Mouse (Mus musculus): ENCODE measurements around the gene Sipa1l3. TPM values are rescaled to one million over a fixed set of nuclear protein-coding genes. Genes with fewer than 3 reads are reported as not detected.

Gene Sipa1l3
- total RNA-seq, 1 experiment from 2014 or later, result 12.2 TPM

DNA sequence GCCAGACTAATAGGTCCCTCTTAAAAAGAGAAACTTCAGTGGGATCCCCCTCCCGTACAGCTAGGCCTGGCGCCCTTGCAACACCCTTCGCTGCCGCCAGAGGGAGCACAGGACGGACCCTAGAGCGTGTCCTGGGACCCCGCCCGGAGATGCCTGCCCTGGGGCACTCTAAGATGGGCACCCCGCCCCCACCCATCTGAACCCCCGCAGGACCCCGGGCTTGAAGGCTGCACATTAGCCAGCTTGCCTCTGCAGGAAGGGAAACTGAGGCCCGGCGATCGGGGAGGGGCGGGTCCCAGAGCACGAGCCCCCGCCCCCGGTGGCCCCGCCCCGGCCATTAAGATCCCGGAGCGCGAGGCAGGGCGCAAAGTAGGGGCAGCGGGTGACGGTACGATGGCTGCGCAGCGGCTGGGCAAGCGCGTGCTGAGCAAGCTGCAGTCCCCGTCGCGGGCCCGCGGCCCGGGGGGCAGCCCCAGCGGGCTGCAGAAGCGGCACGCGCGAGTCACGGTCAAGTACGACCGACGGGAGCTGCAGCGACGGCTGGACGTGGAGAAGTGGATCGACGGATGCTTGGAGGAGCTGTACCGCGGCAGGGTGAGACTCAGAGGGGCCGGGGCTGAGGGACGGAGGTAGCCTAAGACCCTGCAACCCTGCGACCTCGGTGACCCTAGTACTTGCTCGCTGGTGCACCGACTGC lies 229.4 kb downstream of the Sipa1l3 start, which contains the start of gene Ppp1r14a:
Ppp1r14a (plus strand) TSS at position 367 of the 697 bp plus-strand sequence.
- ATAC-seq (replicated peaks; ENCODE audit: insufficient number of reproducible peaks, low FRiP score, low TSS enrichment, poor library complexity, severe bottlenecking), result 0 out of 2 replicates have a peak, but pooled peaks have one; percentile 34

DNA sequence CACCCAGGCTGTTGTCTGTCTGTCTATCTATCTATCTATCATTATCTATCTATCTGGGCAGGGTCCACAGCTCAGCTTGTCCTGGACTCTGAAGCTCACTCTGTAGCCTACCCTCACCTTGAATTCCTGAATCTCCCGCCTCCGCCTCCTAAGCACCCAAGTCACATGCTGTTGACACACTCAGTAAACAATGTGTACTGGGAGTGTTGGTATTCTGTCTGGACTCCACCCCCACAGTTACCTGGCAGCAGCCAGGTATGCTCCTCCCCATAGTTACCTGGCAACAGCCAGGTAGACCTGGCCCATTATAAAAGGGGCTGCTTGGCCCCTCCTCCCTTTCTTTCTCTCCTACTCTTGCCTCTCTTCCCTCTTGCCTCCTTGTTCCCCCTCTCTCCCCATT lies 230.4 kb downstream of the Sipa1l3 start:
- no peak for ATAC-seq (replicated peaks; ENCODE audit: insufficient number of reproducible peaks, low FRiP score, low TSS enrichment, poor library complexity, severe bottlenecking)

DNA sequence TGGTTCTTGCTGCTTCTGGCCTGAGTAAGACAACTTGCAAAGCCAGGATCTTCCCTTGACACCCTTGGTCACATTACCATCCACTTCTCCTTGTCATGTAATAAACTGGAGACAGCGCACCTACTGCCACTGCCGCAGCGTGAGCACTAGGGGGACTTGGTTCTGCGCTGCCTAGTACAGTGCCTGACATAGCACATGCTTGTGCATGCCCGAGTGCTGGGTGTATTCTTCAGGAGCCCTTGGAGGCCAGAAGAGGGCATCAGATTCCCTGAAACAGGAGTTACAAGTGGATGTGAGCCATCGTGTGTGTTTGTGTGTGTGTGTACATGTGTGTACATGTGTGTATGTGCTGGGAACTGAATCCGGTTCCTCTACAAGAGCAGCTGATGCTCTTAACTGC lies 231.0 kb downstream of the Sipa1l3 start:
- no peak for ATAC-seq (replicated peaks; ENCODE audit: insufficient number of reproducible peaks, low FRiP score, low TSS enrichment, poor library complexity, severe bottlenecking)

DNA sequence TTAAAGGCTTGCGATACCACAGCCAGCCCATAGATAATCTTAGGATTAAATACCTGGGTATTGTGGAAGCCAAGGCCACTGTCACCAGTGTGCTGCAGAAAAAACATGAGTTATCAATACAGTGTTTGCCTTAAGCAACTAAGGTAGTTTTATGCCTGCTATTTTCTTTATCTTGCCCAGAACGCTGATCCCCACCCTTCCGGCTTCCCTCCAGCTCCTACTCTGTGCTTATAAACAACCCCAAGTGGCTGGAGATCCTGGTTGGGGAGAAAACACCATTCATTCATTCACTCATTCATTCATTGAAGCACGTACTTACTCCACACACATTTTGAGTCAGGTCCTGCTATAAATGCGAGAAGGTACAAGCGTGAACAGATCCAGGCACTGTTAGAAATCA lies 233.9 kb downstream of the Sipa1l3 start:
- no peak for ATAC-seq (replicated peaks; ENCODE audit: insufficient number of reproducible peaks, low FRiP score, low TSS enrichment, poor library complexity, severe bottlenecking)

DNA sequence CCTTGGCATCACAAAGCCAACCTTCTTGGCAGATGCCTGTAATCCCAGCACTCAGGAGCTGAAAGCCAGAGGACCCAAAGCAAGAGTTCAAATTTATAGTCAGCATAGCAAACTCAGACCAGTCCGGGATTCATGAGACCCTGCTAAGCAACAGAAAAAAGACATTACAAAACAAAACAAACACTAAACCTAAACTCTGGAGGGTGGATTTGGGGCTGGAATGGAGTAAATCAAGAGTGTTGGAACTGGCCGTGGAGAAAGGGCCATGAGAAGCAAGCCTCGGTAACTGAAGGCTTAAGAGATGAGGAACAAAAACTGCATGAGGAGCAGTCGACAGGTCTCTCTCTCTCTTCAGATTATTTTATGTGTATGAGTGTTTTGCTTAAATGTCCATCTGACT lies 234.6 kb downstream of the Sipa1l3 start:
- no peak for ATAC-seq (replicated peaks; ENCODE audit: insufficient number of reproducible peaks, low FRiP score, low TSS enrichment, poor library complexity, severe bottlenecking)

DNA sequence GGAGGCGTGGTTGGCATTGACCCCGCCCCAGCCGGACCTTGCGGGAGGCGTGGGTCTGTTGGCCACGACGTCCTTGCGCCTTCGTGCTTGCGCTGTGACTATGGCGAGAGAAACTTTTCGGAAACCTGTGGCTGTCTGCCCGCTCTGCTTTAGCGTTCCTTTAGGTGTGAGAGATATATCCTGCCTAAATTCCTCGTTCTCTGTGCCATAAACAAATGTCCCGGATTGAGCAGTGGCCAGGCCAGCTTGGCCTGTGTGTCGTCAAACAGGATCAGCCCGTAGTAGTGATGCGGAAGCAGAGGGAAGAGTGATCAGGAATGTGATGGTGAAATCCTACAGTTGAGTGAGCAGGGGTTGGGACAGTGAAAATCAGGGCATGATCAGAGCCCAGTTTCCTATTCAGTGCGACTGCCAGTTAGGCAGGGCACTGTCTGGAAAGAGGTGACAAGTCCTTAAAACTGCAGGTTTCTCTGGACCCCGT lies 236.3 kb downstream of the Sipa1l3 start:
- ATAC-seq (replicated peaks; ENCODE audit: insufficient number of reproducible peaks, low FRiP score, low TSS enrichment, poor library complexity, severe bottlenecking), result 0 out of 2 replicates have a peak, but pooled peaks have one; percentile 37

DNA sequence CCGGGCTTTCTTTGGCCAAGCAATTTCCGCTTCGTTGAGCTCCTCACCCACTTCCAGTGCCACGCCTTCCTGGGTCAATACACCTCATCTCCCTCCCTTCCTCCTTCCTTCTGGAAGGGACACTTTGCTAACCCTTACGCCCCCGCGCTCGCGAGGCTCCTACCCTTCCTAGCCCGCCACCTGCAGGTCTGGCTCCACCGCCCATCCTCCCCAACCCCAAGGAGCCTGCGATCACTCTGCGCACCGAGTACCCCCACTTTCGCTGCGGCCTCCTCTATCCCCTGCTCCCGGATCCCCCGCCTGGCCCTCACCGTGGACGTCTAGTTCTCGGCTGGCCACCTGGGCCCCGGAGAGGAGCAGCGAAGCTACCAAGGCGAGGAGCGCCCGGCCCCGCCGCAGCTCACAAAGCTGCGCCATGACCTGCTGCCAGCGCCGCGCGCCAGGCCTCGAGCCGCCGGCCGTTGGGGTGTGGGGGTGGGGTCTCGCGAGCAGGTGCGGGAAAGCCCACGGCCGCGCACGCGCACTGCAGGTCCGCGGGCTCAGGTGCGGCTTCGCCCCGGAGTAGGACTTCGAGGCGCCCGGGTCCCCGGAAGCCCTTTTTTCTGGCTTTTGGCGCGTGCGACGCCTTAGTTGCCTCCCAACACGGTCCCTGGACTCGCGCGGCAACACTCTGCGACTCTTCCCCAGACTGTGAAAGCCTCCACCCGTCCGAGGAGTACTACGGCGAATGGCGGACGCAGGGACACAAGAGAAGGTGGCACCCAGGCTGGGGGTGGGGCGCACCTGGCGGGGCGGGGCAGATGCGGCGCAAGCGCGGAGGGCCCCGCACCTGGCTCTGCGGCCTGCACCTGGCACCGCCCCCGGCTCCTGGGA lies 237.0 kb downstream of the Sipa1l3 start, which contains the start of gene Spint2:
Spint2 (minus strand) TSS at position 712 of the 873 bp plus-strand sequence.
- ATAC-seq (replicated peaks; ENCODE audit: insufficient number of reproducible peaks, low FRiP score, low TSS enrichment, poor library complexity, severe bottlenecking), result peak; percentile 25; the same call in 1 of the 2 replicates

DNA sequence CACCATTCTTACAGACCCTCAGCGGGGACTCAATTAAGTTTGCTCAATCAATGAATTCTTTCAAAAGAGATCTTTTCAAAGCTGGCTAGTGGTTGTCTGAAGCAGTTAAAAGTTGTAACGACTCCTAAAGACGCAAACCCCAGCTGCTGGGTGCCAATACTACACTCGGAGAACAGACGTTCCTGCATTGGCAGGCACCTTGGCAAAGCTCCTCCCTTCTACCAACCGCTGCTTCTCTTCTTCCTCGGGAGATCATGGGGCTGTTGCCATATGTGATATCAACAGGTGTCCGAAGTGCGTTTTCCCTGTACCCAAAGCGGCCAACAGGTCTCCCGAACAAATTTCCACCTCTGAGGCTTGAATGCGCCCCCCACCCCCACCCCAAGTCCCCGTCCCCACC lies 237.6 kb downstream of the Sipa1l3 start:
- no peak for ATAC-seq (replicated peaks; ENCODE audit: insufficient number of reproducible peaks, low FRiP score, low TSS enrichment, poor library complexity, severe bottlenecking)

DNA sequence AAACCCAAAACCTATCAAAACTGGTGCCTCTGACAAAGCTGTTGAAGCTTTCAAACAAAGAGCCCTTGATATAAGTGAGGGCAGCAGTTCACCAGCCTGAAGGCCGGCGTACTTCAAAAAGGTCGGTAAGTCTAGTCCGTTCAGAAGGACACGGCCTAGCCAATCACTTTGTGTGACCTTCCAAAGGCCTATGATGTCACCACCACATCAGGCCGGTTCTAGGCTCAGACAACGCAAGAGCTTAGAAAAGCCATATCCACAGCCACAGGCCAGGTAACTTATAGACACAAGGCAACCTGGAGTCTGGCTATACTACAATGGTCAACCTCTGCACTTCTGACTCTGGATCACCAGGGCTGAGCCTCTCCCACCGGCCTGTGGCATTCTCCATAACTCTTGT lies 238.5 kb downstream of the Sipa1l3 start:
- ATAC-seq (replicated peaks; ENCODE audit: insufficient number of reproducible peaks, low FRiP score, low TSS enrichment, poor library complexity, severe bottlenecking), result no peak

DNA sequence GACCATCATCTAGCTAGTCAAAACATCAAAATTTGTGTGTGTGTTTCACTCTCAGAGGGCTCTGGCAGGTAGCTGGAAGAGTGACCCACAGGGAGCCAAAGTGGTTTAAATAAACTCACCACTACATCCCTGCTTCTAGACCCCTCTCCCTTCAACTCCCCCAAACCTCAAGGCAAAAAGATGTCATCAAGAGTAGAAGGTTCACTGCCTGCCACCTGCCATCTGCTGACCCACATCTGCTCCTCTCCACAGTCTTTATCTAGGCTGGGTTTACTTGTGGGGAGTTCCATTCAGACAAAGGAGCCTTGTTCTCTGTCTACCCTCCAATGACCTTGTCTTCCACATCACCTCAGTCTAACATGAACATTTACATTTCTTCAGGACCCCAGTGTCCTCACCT lies 239.2 kb downstream of the Sipa1l3 start:
- no peak for ATAC-seq (replicated peaks; ENCODE audit: insufficient number of reproducible peaks, low FRiP score, low TSS enrichment, poor library complexity, severe bottlenecking)

DNA sequence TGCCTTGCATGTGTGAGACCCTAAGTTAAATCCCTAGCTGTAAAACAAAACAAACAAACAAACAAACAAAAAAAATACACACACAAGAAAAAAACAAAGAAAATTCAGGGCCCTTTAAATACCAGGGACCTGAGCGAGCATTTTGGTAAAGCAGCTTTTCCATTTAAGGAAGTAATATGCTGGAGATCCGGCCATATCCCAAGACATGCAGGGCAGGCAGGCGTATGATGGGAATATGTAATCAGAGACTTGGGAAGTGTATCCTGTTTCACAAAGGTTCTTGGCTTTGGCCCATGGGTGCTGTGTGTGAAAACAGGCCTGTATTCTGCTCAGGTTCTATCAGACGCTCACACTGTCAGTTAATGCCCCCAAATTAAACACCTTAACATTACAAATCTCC lies 240.9 kb downstream of the Sipa1l3 start:
- no peak for ATAC-seq (replicated peaks; ENCODE audit: insufficient number of reproducible peaks, low FRiP score, low TSS enrichment, poor library complexity, severe bottlenecking)

DNA sequence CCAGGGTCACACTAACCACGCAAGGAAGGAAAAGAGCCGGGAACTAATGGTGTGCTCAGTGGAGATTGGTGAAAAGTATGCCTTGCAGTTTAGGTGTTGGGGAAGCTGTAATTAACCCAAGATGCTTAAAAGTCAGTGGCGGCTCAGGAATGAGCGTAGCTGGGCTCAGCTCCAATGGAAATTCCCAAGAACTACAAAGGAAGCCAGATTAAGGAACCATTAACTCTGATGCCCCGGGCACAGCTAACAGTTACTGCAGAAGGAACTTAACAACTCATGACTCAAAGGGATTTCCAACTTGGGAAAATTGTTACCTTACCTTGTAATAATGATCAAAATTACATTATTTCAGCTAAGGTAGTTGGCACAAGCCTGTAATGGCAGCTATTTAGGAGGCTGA lies 241.7 kb downstream of the Sipa1l3 start:
- ATAC-seq (replicated peaks; ENCODE audit: insufficient number of reproducible peaks, low FRiP score, low TSS enrichment, poor library complexity, severe bottlenecking), result no peak

DNA sequence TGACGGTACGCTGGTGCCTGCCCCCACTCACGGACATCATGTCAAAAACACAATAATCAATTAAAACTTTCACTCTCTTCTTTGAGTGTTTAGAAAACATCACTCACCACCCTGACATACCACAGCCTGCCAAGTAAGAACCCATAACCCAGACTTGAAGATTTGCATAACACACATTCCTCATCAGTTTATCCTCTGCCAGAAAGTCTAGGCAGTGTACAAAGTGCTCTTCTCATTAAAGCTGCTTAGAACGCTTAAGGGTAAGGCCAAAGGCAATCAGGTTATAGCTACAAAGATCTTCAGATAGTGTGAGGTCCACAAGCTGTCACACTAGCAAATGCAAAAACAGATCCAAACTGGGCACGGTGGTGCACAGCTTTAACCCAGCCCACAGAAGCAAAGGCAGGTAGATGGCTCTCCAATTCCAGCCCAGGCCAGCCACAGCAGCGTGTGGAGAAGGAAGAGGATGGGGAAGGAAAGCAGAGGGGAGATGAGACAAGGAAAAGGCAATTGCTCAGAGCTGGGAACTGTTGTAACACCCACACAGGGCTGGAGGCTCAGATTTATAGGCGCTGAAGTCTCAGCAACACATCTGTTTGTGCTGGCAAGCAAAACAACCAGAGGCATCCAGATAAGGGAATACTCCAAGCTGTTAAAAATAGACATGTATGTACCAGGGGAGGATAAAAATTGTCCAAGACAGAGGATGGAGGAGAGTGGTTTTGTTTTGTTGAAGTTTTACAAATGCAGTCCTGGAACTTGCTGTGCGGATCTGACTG lies 246.6 kb downstream of the Sipa1l3 start:
- ATAC-seq (replicated peaks; ENCODE audit: insufficient number of reproducible peaks, low FRiP score, low TSS enrichment, poor library complexity, severe bottlenecking), result no peak

DNA sequence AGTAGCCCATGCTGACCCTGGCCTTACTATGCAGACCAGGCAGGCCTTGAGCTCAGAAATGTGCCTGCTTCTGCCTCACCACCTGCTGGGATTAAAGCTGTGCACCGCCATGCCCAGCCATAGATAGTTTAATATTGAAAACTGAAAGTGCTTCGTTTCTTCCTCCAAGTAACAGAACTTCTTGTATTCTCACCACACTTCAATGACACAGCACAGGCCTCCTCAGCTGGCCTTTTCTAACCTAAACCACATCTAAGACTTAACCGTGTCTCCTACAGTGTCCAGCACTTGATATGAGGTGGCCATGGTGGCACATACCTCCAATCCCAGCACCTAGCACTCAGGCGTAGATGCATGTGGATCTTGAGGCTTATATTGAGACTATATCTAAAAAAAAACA lies 248.0 kb downstream of the Sipa1l3 start:
- ATAC-seq (replicated peaks; ENCODE audit: insufficient number of reproducible peaks, low FRiP score, low TSS enrichment, poor library complexity, severe bottlenecking), result no peak

Other genes starting within 250 kb of the Sipa1l3 start
- 2.6 to 4.4 TPM (median 4.2 TPM) in 3 replicates for gene Spint2, start 236.7 kb downstream of the Sipa1l3 start, total RNA-seq (2017)
- gene Ppp1r14a, start 229.3 kb downstream of the Sipa1l3 start, total RNA-seq (2017), result not detected in 3 replicates
- not detected in 3 replicates for gene Dpf1, start 214.7 kb downstream of the Sipa1l3 start, total RNA-seq (2017)
- gene Catsperg2, start 208.4 kb upstream of the Sipa1l3 start, total RNA-seq (2017), result not detected in 3 replicates
- 16.1 to 22.3 TPM (median 18.1 TPM) in 3 replicates for gene Zfp84, start 249.9 kb upstream of the Sipa1l3 start, total RNA-seq (2017)